Mouse (Mus musculus): ENCODE measurements around the gene Ntn4. TPM values are rescaled to one million over a fixed set of nuclear protein-coding genes. Genes with fewer than 3 reads are reported as not detected.
A peak's percentile ranks its signal among the peaks of the same experiment; 100 is the strongest.

Gene Ntn4
- total RNA-seq, 2 experiments from 2014 or later: 8.9 to 10.6 TPM

DNA sequence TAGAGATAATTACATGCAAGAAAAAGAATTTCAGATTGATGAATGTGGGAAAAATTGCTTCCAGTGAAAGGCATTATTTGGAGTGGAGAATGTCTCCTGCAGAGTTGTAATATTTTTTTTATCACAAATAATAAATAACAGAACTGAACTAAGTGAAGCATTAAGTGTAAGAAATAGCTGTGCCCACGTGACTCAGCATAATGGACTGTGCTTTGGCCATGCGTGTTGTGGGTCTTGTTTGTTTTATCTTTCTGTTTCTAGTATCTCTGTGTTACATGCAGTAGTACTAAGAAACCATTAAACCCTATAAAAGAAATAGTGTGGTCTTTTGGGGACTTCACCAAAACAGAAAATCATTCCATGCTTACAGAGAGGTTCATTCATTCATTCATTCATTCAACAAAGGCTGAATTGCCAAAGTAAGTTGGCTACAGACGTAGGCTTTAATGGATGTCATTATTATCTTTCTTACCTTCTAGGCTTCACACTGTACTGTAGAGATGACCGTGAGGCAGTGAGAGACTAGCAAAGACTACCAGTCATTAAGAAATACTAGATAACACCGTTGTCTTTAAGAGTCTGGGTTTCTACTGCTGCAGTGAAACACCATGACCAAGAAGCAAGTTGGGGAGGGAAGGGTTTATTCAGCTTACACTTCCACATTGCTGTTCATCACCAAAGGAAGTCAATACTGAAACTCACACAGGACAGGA, 81.3 kb downstream of the Ntn4 start:
- DNase-seq (ENCODE audit: low spot score in 2 of 2): no peak

DNA sequence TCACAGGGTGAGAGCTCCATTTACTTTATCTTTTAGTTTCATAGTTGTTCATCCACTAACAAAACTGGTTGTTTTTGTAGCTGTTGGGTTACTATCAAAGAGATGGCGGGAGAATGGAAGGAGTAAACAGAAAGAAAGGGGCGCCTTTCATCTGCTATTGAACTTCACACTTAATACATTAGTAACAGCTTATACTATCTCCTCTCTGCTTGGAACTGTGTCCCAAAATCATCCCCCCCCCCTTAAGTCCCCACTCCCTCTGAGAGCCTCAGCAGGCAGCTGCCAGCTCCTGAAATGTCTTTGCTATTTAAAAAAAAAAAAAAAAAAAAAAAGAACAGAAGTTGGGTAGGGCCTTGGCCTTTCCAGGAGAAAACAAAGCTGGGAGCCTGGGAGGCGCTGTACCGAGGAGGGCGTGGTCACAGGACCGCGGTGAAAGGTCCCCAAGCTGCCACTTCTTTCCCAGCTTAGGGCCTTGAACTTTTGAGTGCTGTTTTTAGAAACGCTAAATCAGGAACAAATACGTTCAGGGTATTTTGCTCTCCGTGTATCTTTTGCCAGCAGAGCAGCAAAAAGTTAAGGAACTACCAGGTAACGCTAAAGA, 83.6 kb downstream of the Ntn4 start:
- DNase-seq (ENCODE audit: low spot score in 2 of 2): no peak

DNA sequence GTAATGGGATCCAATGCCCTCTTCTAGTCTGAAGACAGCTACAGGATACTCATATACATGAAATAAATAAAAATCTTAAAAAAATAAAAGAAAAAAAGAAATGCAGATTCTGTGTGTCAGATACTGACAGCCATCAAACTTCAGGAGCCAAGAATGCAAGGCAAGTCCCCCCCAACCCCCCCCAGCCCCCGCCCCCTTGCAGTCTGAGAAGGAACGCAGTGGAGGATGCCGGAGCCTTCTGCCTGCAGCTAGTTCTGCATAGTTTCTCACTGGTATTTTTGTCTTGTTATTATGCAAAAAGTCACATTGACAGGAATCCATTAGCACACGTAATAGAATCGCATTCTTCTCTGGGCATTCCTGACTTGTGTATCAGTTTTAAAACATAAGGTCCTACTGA, 87.7 kb downstream of the Ntn4 start:
- DNase-seq (ENCODE audit: low spot score in 2 of 2): no peak

DNA sequence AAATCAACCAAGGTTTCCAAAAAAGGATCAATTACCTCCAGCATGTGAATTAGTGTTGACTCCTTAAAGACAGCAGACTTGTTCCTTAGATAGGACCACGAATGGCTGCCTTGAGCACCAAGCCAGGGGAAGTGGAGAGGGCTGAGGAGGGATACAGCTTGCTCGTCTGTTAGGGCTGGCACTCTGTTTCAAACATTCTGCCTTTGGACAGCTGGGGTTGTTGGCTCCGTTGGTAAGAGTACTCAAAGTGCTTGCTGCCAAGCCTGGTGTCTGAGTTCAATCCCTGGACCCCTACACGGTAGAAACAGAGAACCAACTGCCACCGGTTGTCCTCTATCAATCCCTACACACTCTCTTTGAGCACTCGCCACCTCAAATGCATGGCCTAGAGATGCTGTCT, 90.0 kb downstream of the Ntn4 start:
- DNase-seq (ENCODE audit: low spot score in 2 of 2): no peak

DNA sequence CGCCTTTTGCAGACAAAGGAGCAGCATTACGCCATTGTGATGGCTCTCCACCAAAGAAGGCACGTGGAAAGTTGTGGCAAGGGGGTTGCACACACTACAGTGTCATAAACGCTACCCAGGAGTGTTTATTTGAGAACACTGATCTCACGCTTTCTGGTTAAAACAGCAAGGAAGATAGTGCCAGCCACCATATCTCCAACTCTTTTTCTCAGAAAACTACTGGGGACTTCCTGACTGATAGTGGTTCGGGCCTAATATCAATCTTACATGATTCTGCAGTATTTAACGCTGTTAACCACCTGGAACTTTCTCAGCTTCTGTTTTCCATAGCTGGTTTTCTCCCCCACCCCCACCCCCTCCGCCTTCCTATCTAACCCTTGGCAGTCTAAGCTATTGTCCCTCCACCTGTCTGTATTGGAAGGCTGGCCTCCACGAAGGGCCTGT, 90.8 kb downstream of the Ntn4 start:
- no peak for DNase-seq (ENCODE audit: low spot score in 2 of 2)

DNA sequence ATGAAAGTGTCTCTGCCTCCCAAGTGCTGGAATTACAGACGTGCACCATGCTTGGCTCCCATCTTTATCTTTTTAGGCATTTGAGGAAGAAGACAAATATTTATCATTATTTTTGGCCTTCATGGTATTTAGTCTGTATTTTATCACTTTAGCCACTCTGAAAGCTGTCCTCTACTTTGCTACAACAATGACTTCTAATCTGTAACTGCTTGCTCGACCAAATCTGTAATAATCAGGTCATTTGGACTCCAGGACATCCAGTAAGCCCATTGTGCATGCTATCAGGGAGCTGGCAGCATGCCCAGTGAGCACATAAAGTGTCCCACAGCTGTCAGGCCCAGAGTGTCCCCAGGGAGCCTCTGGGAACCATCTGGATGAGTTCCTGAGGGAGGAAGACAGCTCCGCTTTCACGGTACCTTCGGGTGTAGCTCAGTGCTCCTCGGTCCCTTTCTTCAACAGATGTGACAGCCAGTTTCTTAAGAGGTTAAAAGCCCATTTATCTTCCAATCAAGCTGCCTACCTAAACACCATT, 95.7 kb downstream of the Ntn4 start:
- DNase-seq (ENCODE audit: low spot score in 2 of 2): peak in 1 of 2 experiments; percentile 8

DNA sequence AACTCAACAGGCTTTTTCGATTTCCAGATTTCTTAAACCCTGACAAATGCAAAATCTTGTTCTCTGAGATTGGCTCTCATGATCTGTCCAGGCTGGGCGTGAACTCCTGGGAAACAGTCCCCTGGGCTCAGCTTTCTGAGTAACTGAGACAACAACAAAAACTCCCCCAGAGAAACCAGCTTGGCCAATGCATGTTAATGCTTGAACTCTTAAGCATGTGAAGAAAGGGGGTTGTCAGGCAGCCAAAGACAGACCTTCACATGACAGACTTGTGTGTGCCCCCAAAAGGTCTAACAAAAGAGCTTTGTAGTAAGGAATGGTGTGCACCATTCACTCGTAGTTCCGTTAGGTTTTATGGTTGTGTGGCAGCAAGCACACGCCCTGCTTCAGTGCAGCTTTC, 96.6 kb downstream of the Ntn4 start:
- no peak for DNase-seq (ENCODE audit: low spot score in 2 of 2)

DNA sequence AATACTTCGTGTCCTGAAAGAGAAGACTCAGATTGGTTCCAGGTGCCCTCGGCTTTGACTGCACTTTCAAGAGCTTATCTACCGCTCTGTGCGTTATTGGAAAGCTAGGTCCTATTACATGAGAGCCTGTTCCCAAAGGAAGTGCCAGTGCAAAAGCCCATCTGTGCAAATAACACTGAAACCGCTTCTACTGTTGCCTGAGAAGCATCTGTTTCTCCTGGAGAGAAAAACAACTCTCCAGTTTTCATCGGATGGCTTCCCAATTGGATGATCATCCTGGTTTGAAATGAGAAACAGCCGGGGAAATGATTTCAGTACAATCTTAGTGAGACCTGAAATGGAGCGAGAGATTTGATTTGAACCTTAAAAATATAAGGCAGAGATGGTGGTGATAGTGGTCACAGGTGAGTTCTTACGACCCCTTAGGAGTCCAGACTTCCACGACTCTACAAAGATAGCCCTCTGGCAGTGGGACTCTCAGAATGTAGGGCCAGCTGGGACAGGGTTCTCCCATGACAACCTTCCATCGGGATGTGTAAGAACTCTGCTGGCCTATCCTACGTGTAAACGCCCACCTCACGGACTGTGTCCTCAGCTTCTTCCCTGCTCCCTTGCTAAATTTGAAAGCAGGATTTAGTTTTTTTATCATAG, 101.1 kb downstream of the Ntn4 start:
- DNase-seq (ENCODE audit: low spot score in 2 of 2): no peak

DNA sequence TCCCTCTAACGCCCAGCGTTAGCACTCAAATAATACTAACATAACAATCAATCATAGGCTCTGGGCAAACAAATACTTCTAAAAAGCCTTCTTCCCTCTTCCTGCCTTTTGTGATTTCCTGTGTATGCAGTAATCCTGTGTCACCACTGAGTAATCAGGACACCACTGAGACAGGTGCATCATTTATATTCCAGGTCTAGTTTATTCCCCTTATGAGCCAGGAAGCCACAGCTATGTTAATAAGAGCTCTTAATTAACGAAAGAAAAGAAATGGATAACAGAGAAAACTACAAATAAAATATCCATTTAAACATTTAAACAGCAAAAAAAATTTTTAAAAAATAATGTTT, 101.6 kb downstream of the Ntn4 start:
- no peak for DNase-seq (ENCODE audit: low spot score in 2 of 2)

DNA sequence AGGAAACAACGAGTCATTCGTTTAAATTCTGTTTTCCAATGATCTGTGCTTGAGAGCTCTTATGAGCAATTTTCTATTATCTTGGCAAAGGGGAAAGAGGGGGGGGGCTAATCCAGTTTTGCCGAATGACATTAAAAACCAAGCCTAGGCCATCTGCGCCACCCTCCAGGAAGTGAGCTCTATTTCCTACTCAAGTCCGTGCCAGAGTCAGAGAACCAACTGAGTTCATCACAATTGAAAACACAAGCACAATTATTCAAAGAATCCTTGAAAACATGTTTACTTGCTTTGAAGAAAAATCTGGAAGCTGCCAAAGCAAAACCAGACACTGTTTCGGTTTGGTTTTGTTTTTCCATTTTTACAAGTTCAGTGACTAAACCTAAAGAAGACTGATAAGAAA, 102.1 kb downstream of the Ntn4 start:
- DNase-seq (ENCODE audit: low spot score in 2 of 2): no peak

DNA sequence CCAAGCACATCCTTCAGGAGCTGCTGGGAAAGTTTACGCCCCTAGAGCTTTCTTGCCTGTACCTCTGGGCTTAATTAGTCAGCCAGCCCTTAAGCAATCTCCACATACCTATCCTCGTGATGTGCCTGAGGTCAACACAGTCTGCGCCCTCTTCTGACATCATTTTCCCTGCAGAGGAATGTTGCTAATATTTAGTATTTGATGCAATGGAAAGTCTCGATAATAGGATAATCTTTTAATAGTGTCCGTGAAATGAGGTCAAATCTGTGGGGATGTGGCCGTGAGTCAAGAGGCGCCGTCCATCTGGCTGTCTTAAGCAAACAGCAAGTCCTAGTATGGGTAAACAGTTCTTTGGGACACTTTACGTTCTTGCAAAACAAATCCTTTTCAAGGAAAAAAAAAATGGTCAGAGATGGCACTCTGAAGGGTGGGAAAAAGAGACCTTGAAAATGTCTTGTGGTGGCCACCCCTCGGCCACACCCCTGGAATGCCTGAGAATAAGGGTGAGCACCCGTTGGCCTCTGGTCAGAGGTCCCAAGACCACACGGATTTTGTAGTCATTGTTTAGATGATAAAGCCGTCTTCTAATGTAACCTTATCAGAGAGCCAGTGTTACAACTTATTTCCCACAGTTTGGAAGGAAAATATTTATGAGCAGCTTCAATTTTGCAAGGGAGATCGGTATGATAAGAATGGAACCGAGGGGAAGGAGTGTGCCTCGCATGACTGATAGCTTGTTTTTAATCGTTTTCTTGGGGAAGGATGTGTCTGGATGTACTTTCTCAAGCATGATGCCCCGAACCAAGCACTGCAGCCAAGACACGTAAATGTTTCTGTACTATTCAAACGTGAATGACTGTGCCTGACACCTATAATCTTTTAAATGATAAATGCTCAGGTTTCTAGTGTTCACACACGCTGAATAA, 109.0 kb downstream of the Ntn4 start:
- no peak for DNase-seq (ENCODE audit: low spot score in 2 of 2)

DNA sequence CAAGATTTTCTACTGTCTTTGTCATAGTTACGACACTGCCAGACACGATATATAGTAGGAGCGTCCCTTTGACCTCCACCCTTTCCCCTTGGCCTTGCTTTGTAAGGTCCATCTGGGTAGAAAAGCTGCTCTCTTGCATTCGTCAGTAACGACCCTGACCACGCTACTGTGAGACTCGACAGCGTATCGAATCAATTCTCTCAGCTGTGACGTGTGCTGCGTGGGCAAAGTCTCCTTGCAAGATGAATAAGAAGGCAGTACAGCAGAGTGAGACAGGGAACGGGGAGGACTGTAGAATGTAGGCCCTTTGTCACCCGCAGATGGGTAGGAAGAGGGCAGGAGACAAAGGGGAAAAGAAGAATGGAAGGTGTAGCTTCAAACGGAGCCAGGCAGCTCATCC, 110.8 kb downstream of the Ntn4 start:
- no peak for DNase-seq (ENCODE audit: low spot score in 2 of 2)

DNA sequence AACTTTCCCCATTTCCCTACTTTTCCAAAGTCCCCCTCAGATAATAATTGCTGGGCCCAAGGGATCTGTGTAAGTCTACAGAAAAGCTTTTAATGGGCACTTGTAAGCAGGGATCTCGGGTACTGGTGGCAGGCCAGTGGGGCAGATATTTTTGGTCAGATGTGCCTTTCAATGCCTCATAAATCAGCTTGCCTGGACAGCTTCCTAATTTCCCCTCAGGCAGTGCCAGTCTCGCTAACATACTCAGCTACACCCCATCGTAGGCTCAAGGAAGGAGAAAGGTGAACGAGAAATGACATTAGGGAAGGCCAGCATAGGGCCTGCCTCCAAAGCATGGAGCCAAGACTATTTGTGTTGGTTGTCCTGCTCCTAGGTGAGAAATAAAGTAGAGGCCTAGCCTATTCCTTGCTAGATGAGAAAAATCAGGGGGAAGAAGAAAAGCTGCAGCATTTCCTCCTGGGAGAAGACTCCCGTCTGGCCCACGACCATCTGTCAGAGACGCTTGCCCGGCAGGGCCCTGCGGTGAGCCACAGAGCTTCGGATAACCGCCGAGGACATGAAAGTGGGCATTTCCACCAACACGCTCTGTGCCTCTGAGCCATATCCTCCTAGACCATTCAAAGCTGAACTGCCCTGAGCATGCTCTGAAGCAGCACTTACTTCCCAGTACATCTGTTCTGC, 113.4 kb downstream of the Ntn4 start:
- DNase-seq (ENCODE audit: low spot score in 2 of 2): peak in 1 of 2 experiments; percentile 23

DNA sequence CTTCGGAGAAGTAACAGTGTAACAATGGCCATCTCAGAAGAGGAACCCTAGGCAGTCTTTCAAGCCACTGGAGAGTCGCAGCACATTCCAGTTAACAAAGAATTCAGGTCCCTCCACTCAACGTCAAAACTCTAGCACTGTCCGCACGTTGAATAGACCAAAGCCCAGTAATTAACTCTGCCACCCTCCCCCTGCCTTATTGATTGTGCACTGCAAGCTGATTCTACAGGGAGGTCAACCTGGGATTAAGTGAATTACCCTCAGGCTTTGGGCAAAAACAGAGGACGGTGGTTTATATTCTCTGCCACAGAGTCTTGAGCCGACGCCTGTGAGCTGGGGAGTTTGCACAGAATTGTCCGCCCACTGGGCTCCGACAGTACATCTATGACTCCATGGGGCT, 115.7 kb downstream of the Ntn4 start:
- DNase-seq (ENCODE audit: low spot score in 2 of 2): peak in 1 of 2 experiments; percentile 9

DNA sequence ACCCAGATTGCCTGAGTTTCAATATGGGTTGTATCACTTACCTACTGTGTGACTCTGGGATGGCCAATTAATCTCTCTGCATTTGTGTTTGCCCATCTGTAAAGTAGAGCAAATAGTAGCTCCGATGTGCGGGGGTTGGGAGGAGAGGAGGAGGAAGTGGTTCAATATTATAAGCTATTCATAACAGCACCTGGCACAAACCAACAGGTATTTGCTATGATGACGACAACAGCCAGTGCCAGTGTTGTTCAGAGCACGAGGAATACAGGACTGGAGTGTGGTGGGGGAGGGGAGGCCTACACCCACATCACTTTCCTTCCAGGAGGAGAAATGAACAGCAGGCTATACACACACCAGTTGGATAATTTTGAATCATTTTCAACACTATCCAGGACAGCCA, 119.2 kb downstream of the Ntn4 start:
- DNase-seq (ENCODE audit: low spot score in 2 of 2): peak; percentile 44 to 62

DNA sequence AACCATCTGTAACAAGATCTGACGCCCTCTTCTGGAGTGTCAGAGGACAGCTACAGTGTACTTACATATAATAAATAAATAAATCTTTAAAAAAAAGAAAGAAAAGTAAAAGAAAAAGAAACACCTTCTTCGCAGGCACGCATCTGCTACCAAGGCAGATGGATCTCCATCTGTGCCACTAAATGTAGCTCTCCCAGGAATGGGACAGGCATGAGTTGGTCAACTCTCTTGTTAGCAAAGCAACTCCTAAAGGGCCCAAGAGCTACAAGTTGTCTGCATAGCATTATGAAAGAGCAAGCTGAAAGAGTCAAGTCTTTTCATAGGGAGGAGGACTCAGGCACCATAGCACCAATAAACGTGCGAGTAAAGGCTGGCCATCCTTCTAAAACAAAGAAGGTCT, 119.9 kb downstream of the Ntn4 start:
- DNase-seq (ENCODE audit: low spot score in 2 of 2): peak; percentile 21 to 23

DNA sequence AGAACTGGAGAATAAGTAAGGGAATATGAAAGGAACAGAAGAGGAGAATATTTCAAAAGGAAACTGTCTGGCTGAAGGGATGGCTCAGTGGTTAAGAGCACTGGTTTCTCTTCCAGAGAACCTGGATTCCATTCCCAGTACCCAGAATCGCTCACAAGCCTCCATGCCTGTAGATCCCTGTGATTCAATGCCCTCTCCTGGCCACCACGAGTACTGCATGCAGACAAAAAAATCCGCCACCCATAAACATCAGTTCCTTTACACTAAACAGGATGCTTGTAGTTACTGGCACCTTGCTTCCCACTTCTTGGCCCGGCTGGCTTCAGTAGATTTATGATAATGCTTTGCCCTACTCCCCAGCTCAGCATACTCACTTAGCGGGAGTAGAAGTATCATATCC, 122.6 kb downstream of the Ntn4 start:
- DNase-seq (ENCODE audit: low spot score in 2 of 2): no peak

DNA sequence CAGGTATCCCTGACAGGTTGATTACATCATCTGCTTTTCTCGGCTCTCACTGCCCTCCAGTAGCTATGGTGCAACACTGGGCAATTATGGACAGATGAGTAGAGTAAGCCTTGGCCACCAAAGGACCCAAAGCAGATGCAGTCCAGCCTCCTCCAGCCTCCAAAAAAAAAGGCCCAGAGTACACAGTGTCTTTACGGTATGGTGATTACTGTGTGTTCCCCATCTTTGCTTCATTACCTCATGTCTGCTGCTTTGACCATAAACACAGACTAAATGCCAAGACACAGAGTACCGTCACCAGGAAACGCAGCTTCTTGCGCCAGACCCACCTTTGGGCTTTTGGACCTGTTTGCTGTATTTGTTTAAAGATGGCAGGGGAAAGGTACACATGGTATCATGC, 125.7 kb downstream of the Ntn4 start:
- DNase-seq (ENCODE audit: low spot score in 2 of 2): no peak

DNA sequence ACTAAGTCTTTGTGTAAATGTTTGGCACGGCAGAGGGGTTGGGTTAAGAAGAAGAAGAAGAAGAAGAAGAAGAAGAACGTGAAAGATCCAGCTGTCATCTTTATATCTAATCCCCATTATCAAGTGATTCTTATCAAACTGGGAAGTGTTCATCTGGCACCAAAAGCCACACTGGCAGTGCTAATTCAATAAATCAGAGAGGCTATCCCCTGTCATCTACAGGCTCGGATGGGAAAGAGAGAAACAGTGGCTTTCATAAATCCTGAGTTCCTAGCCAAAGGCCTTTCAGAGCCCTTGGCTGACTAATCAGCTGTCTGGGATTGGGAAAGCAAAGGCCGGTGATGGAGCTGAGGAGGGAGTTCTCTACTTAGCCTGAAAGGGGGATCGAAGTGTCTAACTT, 126.8 kb downstream of the Ntn4 start:
- DNase-seq (ENCODE audit: low spot score in 2 of 2): no peak

DNA sequence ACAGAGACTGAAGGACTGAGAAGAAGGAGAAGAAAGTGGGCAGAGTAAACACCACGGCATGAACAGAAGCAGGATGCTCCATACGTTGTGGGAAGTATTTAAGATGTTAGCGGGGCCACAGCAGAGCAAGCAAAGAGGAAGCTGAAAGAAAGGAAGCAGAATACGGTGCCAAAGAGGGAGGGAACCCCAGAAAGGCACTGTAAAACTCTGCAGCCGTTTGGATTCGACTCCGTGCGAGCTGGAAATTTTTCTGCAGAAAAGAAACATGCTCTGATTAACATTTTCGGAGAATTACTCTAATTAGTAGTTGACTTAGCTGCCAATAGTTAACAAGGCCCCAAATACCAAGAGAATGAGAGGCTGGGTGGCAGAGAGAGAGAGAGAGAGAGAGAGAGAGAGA, 127.7 kb downstream of the Ntn4 start:
- DNase-seq (ENCODE audit: low spot score in 2 of 2): no peak
